Mouse (Mus musculus) mouse embryonic stem cell (cell line): ENCODE measurements around the gene S1pr4.

Source experiments
- in situ Hi-C, 2 experiments: fragments of 300-500 bp; cut with MboI; formaldehyde crosslinking; loops; 1 replicate in 1 of 2; 3 replicates in 1 of 2; pipeline ENCODE4 v1.14.3; 2019 to 2020; ENCODE audit warnings: low sequenced_read_pairs in 2 of 2, low pct_unique_long_range_greater_than_20kb in 1 of 2, mixed read lengths in 1 of 2; ENCODE audit not compliant: unreplicated experiment in 1 of 2

Gene S1pr4

DNA sequence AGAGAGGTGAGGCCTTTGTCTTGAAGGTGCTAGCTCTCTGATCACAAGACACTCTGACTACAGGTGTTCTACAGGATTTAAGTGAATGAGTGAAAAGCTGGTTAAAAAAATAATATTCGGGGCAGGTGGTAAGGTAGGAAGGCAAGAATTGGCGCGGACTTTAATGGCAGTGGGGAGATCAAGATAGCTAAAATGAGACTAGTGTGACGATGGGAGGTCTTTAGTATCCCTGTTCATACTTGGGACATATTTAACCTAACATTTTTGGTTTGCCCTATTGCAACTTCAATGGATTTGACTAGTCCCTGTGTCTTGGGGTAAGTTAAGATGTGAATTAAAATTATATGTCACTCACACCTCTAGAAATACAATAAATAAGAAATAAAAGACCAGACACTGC, 3.0 kb downstream of the S1pr4 start:
- in situ Hi-C loops, result no loop called here

DNA sequence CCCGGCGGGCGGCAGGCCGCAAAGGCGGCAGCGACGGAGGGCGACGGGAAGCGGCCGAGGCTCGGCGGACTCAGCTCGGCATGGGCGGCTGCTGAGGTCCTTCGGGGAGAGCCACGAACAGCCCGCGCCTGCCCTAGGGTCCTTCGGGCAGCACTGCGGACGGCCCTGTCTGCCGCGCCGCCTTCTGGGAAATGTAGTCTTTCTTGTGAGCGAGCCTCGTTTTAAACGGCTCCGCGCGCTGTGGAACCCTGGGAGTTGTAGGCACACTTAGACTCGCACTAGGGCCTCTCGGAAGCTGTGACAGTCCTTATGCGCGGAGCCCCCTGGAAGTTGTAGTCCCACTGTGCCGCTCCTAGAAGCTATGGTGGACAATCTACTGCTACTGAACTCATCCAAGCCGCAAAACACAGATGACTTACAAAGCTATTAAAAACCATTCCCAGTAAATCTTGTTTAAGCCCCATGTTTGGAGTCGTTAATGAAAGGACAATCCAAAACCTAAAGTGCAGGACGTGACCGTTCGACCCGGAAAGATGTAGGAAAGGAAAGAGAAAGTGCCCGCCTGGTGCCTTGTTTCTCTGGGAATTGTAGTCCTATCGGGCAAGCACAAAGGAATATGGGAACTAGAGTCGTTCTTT, 3.5 kb downstream of the S1pr4 start, which contains the start of gene Ncln:
TSS of gene Ncln (minus strand) at position 129 of the 638 bp plus-strand sequence.
- in situ Hi-C loops, result no loop called here

DNA sequence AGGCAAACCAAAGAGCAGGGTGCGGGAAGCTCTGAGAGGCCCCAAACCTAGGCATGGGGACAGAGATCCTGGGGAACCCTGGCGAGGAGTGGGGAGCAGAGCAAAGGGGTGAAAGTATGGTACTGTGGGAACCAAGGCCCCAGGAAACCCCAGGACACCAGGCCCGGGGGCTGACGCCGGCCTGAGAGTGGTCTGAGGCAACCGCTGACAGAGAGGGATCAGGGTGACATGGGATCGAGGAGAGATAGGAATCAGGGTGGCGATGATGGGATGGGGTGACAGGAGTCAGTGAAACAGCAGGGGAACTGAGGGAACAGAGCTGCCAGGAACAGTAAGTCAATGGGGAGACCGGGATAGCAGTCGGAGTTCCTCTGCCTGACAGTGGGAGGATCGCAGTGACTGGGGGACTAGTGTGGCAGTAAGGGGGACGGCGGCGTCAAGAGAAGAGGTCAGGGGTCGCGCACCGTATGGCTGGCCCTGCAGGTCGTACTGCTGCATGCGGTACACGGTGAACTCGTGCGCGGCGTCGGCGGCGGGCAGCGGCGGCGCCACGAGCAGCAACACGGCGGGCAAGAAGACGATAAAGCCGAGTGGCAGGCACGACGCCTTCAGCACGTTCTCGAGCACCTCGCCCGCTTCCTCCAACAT, 4.2 kb downstream of the S1pr4 start:
- in situ Hi-C loops, result no loop called here

DNA sequence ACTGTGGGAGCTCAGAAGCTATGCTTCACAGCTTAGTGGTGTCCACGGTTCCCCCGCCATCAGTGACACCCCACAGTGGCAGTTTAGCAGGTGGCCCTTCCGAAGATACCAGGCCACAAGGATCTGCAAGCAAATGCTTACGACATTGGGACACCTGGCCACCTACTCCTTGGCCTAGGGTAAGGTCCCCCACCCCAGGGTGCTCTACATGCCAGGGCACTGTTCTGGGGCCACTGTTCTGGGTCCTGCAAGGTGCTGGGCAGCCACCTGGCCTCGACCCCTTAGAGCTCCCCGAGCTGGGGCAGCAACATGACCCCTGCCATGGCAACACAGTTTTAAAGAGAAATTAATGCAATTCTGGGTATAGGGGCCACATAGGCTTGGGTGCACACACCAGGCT, 4.8 kb downstream of the S1pr4 start:
- in situ Hi-C loops, result no loop called here

DNA sequence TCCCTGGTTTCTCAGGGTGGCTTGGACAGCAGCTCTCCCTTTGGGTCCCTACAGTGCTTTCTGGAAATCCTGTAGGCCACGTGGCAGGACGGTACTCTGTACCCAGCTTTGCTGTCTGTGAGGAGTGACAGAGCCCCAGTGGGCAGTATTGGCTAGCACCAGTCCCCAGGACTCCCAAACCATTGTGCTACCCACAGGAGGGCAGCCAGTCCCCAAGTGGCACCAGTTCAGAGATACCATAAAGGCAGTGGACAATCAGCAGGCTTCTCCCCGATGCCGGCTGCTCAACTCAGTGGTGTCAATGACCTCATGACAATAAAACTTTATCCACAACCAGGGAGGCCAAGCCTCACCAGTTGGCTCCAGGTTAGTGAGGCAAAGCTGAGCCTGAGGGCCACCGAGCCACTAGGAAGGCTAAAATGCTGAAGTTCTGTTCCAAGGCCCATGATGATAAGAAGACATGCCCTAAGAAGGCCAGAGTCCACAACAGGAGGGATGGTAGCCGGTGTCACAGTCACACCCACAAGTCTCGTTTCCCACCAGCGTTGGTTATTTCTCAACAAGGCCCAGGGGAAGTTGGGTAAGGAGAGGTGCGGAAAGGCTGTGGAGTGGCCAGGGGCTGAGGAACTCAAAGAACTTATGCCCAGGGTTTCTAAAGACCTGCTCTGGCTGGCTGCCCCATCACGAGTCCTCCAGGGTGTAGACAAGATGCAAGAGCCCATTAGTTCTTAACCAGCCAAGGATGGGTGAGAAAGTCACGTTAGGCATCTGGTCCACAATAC, 5.5 kb downstream of the S1pr4 start:
- in situ Hi-C loops, result no loop called here

DNA sequence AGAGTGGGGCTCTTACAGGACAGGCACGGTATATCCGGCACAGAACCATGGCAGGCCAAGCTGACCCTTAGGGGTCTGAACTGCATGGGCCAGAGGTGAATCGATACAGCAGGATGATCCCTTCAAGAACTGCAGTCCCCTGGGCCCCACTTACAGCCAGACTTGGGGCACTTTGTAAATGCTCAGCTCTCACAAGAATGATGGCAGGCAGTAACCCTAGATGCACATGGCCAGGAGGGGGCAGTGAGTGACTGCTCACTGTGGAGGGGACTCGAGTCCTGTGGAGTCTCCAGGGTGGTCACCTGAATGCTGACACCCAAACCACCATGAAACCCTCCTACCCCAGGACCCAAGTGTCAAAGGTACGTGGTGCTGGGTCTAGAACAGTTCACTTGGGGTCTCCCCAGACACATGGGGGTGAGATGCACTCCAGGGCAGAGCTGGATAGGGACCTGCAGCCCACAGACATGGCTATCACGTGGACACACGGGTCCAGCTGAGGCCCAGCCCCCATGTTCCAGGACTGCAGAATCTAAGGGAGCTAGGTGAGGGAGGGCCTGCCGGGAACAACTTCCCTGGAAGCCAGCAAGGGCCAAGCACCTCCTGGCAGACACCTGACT, 6.2 kb downstream of the S1pr4 start:
- in situ Hi-C loops, result no loop called here

DNA sequence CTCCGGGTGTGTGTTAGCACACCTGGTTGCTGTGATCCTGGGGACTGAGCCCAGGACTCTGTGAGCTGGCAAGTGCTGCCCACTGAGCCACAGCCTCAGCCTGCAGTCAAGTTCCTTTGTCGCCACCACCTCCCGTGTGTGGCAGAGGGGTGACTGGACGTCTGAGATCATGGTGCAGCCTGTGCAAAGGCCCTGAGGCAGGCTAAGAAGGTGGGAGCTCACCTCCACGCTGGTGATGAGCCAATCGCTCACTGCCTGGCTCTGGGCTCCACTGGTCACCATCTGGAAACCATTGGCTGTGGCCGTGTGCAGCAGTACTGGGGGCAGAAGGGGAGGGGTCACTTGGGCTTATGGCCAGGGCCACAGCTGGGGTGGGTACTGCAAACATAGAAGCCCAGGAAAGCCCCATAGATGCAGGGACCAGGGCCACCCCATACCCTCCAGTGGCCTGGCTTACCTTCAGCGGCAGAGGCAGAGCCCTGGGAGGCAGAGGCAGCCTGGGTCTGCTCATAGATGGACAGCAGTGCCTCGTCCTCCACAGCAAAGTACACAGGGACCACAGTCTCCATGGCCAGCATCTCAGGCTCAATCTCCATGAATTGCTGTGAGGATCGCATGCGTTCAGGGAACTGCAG, 7.2 kb downstream of the S1pr4 start:
- in situ Hi-C loops, result no loop called here

DNA sequence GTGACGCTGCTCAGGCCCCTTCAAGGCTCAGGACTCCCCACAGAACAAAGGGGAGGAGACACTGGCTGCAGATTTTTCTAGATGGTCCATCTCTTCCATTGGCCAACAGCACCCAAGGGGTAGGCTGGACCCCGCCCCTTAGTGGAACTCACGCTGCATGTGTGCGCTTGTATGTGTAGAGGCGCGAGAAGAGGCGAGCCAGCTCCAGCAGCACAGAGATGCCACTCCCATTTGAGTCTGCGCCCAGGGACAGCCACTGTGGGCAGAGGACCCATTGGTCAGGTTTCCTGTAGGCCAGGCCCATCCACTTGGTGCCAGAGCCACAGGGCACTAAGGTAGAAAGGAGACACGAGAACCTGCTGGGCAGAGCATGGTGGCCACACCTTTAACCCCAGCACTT, 8.9 kb downstream of the S1pr4 start:
- in situ Hi-C loops, result no loop called here

DNA sequence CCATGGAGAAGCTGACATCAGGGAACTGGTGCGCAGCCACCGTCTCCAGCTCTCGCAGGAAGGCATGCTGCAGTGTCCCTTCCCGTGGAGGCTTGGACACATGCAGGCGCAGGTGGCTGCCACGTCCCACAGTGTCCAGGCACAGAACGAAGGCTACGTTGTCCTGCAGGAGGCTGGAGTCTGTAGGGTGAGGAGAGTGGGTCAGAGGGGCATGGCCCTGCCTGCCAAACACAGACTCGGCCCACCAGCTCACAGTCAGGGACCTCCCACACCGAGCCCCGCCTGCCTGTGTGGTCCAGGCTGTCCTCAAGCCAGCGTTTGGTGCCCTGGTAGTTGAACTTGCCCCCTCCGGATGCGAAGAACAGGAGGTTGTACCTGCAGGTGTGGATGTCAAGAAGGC, 10.0 kb downstream of the S1pr4 start:
- in situ Hi-C loops, result no loop called here

DNA sequence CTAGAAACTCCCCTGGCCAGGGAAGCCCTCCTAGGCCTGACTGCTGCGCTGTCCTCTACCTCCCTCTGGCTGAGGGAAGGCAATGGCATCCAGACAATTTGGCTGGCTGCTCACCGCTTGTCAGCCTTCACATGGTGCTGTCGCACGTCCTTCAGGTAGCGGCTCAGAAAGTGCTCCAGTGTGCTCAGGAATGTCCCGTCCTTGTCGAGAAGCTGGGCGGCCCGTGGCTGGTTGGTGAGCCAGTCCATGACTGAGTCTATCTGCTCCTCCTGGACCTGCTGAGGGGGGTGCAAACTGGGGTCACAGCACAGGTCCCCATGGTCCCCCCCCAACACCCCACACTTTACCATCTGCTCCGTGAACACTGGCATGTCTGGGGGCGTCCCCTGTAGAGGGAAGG, 11.9 kb downstream of the S1pr4 start:
- in situ Hi-C loops, result no loop called here

DNA sequence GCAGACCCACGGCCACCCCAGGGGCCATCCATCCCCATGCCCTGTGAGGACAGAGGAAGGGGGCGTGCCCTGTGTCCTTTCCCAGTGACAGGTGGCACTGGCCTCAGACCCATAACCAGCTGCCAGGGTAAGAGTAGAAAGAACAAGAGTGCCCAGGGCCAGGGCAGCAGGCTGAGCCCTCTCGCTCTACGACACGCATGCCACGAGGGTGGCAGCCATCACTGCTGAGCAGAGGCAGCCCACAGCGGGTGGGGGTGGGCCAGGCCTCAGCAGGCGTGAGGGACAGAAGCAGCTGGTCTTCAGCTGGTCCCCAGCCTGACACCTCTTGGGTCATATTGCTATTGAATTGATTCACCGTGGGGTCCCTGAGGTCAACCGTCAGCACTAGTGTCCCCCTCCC, 13.4 kb downstream of the S1pr4 start:
- in situ Hi-C loops, result no loop called here

DNA sequence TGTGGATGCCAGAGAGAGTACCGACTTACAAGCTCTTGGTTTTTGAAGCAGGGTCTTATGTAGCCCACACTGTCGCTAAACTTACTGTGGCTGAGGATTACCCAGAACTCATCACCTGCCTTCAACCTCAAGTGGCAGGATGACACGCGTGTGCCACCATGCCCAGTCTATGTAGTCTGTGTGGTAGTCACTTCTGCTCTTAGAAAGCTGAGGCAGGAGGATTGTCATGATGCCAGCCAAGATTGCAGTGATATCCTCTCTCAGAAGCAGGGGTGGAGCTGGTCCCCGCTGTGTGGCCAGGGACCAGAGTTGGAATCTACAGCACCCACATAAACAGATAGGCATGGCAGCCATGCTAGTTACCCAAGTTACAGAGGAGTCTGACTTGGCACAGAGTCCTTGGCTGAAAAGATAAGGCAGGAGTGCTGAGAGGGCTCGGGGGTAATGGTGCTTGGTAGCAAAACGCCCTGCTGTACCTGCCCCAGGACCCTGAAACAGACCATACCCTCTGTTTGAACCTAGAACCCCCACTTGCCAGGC, 14.4 kb downstream of the S1pr4 start:
- in situ Hi-C loops, result no loop called here

DNA sequence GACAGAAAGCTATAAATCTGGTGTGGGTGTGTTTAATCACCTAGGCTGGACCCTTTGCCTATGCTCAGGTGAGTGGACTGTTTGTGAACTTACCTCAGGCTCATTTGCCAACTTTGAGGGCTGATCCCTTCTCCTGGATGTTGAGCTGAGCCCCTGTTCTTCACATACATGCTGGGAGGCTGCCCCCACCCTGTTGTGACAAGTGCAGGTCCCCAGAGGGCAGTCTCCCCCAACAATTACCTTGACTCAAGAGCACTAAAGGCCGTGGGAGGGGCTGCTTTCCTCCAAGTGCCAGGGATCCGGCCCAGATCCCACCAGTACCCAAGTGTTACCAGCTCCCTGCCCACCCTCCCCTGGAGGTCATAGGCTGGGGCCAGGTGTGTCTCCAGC, 14.9 kb downstream of the S1pr4 start:
- in situ Hi-C loops, result no loop called here

DNA sequence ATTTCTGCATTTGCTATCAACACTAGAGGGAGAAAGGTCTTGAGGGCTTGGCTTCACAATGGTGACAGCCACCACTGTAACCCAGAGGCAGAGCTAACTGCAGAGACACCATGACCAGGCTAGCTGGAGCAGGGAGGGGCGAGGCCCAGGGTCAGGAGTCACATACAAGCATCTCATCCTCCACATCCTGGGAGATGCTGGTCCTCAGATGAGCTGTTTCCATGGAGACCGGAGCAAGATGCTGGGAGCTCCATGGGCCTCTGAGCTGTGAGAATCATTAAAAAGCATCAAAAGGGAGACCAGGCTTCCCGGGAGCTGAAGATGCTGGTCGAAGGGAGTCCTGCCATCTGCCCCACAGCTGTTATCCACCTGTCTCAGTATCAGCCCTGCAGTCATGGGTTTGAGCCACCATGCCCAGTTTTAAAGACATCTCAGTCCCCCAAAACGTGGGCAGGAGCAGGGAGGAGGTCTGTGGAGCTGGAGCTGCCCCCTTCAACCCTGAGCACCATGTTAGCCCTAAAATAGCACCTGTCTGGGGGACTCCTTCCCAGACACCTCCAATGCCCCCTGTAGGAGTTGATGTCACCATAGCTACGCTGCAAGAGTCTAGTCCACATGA, 15.4 kb downstream of the S1pr4 start:
- in situ Hi-C loops, result no loop called here

DNA sequence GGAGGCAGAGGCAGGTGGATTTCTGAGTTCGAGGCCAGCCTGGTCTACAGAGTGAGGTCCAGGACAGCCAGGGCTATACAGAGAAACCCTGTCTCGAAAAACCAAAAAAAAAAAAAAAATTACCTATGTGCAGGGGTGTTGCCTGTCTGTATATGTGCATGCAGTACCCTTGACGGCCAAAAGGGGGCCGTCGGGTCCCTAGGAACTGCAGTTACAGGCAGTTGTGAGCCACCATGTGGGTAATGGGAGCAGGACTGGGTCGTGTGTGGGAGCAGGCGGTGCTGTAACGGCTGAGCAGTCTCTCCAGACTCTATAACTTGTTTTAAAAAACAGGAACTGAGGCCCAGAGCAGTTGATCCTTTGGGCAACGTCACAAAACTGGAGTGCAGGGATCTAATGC, 15.9 kb downstream of the S1pr4 start:
- in situ Hi-C loops, result no loop called here

DNA sequence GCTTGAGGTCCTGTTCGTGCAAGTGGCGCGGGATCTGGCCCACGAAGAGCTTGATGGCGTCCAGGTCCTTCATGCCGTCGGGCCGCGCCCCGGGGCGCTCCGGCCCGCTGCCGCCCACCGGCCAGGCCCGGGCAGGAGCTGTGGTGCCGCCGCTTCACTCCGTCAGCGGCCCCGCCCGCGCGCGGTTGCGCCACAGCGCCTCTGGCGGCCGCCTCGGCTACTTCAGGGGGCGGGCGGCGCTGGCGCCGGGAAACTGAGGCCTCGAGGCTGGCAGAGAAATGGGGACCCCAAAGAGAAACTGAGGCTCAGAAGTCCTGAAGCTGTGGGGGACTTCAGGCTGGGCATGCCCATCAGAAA, 17.4 kb downstream of the S1pr4 start, which contains the start of gene Celf5:
TSS of gene Celf5 (minus strand) at position 177 of the 357 bp plus-strand sequence.
- in situ Hi-C loops, result no loop called here

DNA sequence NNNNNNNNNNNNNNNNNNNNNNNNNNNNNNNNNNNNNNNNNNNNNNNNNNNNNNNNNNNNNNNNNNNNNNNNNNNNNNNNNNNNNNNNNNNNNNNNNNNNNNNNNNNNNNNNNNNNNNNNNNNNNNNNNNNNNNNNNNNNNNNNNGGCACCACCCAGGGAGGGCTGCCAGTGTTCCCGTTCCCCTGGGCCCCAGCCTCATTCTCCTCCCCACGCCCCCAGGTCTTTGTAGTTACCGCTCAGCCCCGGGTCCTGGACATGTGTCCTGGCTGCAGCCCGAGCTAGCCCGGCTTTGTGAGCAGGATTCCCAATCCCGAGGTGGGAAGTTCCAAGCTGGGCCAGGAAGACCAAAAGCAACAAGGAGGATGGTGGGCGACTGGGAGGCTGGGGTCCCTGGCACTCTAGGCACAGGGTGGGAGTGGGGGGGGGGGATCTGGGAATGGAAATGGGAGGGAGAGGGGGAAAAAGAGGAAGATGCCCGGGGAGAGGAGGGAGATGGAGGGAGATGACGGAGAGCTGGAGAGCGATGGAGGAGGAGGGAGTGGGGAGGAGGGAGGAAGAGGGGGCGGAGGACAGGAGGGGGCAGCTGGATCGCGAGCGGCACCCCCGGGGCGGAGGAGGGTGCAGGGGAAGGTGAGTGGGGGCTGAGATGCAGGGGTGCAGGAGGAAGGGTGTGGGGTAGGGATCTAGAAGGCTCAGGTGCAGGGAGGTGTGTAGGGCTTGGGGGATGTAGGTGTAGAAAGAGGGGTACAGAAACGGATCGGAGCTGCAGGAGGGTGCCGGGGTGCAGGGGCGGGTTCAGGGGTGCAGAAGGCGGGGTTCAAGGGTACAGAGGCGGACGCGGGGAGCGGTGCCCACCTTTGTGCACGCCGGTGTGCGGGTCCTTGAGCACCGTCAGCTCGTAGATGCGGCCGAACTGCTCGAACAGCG, 18.1 kb downstream of the S1pr4 start:
- in situ Hi-C loops, result no loop called here
